Mouse (Mus musculus) erythroblast, embryonic 14.5 days (primary cell): Measurements from ENCODE around the gene Hoxc5. TPM values are rescaled to one million over a fixed set of nuclear protein-coding genes. Genes with fewer than 3 reads are reported as not detected.

Source experiments
- H3K27me3 ChIP-seq: 2 replicates; pipeline ENCODE4 v1.6.1; 2012; ENCODE audit warnings: inconsistent platforms; ENCODE audit not compliant: control insufficient read depth
- H3K36me3 ChIP-seq: 2 replicates; pipeline ENCODE4 v1.6.1; 2012; ENCODE audit warnings: mild to moderate bottlenecking, inconsistent platforms; ENCODE audit not compliant: control insufficient read depth
- H3K4me1 ChIP-seq: 2 replicates; pipeline ENCODE4 v1.6.1; 2012; ENCODE audit warnings: inconsistent platforms; ENCODE audit not compliant: control insufficient read depth
- H3K4me3 ChIP-seq: replicated peaks from 2 replicates; pipeline ENCODE3; 2012; ENCODE audit warnings: moderate library complexity, mild to moderate bottlenecking, inconsistent platforms
- H3K9me3 ChIP-seq: 2 replicates; pipeline ENCODE4 v1.6.1; 2012; ENCODE audit warnings: low read length, inconsistent platforms, mixed read lengths; ENCODE audit not compliant: control insufficient read depth
- GATA1 ChIP-seq: IDR thresholded peaks from 2 replicates; pipeline ENCODE4 v1.6.1; 2012; ENCODE audit warnings: low read length, inconsistent platforms, mixed read lengths
- TAL1 ChIP-seq: IDR thresholded peaks from 3 replicates; pipeline ENCODE4 v1.6.1; 2012; ENCODE audit warnings: low read length, inconsistent platforms, mixed read lengths
- polyA plus RNA-seq: library from polyadenylated mRNA; stranded (reverse); fragments of >175 nt; gene quantifications from 2 replicates; pipeline ENCODE4 v1.2.3, GENCODE M21; 2012

Gene Hoxc5
- polyA plus RNA-seq, 1 experiment: not detected

DNA sequence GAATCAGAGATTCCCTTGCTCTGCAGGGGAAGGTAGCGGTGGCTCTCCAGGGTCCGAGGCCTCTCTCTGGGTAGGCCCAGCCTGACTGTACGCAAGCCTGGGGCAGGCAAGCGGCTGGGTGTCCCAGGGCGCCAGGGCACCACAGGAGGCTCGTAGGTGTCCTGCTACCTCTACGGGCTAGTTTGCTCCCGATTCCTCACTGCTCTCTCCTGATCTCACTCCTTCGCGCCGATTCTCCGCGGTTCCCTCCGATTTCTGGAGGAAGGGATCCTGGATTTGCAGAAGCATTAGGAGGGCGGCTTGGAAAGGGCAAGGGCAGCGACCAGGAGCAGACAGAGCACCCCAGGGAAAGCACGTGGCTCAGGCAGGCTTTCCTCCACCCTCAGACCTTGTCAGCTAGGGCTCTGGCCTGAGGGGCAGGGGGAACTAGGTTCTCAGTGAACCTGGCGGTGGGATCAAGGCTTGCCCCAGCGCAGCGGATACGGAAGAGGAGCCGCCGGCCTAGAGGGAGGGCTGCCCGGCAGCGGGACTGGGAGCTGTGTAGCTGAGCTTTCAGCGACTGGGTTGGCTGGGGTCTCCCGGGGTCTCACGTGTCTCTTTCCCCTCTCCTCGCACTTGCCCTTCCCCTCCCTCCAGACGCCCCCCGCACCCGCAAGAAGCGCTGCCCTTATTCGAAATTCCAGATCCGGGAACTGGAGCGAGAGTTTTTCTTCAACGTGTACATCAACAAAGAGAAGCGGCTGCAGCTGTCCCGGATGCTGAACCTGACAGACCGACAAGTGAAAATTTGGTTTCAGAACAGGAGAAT, 11.2 kb upstream of the Hoxc5 start:
- no peak for TF ChIP-seq TAL1
- no peak for TF ChIP-seq GATA1
- H3K27me3 ChIP-seq: peaks cover 100% of the 10 kb centered on the region
- peaks cover 8% of the 10 kb centered on the region; the same call in 1 of the 2 replicates for H3K9me3 ChIP-seq
- no peak overlapping the region for H3K4me3 ChIP-seq
- H3K4me1 ChIP-seq: no peaks in the 10 kb centered on the region
- H3K36me3 ChIP-seq: no peaks in the 10 kb centered on the region

DNA sequence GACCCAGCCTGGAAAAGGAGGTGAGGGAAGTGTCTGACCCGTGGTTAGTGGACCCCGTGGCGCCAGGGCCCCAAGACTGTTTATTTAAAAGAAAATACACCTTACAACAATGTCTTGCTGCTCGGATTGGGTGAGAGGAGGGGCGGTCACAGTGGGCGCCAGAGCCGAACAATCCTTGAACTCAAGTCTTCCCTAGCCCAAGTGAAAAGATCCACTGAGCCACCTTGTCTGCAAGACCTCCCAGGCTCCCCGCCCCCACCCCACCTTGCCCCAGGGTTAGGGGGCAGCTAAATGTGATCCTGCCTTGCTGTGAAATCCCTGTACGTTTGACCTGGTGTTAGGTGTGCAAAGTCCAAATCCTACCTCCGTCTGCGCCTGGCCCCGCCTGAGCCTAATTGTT, 10.3 kb upstream of the Hoxc5 start:
- no peaks in the 10 kb centered on the region for H3K4me1 ChIP-seq
- peaks cover 100% of the 10 kb centered on the region for H3K27me3 ChIP-seq
- no peaks in the 10 kb centered on the region for H3K36me3 ChIP-seq
- no peak for TF ChIP-seq GATA1
- H3K4me3 ChIP-seq: no peak overlapping the region
- H3K9me3 ChIP-seq: peaks cover 8% of the 10 kb centered on the region; the same call in 1 of the 2 replicates

DNA sequence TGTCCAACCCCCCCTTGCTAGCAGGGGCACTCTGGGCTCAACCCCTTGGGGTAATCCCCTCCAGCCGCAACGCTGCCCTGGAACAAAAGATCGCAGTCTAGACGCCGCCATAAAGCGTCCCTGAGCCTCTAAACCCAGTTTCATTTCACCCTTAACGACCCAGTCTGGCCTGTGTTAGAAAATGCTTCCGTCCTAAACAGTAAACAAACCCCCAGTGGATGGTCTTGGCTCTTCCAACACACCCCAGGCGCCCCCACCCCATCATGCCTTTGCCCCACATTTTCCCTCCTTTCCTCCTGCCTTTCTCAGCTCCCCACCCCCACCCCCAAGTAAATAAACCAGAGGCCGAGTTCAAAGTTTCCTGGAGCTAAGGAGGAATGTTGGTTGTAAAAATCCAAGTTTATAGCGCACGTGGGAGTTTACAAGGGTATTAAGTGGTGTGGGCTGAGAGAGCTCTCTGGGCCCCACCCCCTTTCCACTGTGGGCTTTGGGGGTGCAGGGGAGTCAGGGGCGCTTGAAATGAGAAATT, 7.5 kb upstream of the Hoxc5 start:
- no peak overlapping the region for H3K4me3 ChIP-seq
- peaks cover 5% of the 10 kb centered on the region; the same call in 1 of the 2 replicates for H3K9me3 ChIP-seq
- TF ChIP-seq TAL1: no peak
- no peak for TF ChIP-seq GATA1
- H3K36me3 ChIP-seq: no peaks in the 10 kb centered on the region
- no peaks in the 10 kb centered on the region for H3K4me1 ChIP-seq
- H3K27me3 ChIP-seq: peaks cover 100% of the 10 kb centered on the region

DNA sequence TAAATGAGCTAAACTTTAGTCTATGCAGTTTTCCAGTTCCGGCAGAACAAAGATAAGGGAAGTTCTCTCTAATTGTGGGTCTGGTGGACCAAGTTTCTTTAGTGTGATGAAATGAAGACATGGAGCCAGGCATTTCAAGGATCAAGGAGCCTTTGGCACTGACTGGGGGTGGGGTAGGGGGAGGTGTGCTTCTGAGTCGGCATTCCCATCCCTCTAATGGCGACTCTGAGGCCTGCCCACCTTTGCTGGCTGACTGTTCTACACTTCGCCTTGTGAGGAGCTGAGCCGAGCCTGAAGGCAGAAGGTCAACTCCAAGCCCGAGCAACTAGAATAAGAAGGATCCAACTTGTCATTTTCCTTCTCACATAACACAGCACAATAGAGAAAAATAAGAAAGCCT, 5.5 kb upstream of the Hoxc5 start:
- no peak overlapping the region for H3K4me3 ChIP-seq
- H3K27me3 ChIP-seq: peaks cover 100% of the 10 kb centered on the region
- H3K36me3 ChIP-seq: no peaks in the 10 kb centered on the region
- no peaks in the 10 kb centered on the region for H3K4me1 ChIP-seq
- TF ChIP-seq TAL1 (no peak), GATA1 (no peak)
- peaks cover under 1% of the 10 kb centered on the region; the same call in 1 of the 2 replicates for H3K9me3 ChIP-seq

DNA sequence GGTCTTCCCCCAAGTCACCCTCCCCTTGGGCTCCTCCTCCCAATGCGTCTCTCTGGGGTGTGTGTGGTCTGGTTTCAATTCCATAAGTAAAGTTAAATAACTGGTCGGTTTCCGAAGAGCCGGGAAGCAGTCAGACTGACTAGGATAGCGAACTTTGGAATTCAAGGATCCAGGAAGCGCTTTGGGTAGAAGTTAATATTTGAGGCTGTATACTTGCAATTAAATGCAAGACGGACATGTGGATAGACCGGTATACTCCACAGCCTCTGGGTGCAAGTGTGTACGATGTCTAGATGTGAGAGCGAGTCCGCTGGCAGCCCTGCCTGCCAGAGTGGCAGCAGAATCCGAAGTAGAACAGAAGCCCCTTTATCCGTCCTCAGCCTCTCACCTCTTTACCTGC, 4.8 kb upstream of the Hoxc5 start:
- no peaks in the 10 kb centered on the region for H3K4me1 ChIP-seq

DNA sequence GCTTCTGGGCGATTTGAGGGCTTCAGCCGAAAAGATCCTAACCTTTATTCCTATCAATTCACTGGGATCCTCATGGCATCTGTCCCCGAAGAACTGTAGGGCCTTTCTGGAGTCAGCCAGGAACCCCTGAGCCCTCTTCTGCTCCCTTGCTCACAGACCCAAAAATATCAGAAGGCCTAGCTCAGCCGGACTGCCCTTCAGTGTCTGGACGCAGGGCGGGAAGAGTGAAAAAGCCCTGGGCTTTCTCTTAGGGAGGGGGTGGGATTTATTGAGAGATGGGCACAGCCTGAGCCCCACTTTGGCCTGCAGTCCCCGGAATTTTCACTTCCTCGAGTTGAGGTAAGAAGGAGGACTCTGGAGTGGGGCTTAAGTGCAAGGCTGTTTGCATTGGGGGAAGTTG, 4.0 kb upstream of the Hoxc5 start:
- no peak overlapping the region for H3K4me3 ChIP-seq
- no peaks in the 10 kb centered on the region for H3K36me3 ChIP-seq
- H3K27me3 ChIP-seq: peaks cover 100% of the 10 kb centered on the region
- no peak for TF ChIP-seq TAL1
- TF ChIP-seq GATA1: no peak
- H3K4me1 ChIP-seq: no peaks in the 10 kb centered on the region
- peaks cover 3% of the 10 kb centered on the region; the same call in 1 of the 2 replicates for H3K9me3 ChIP-seq

More for the DNA sequence above, 4.8 kb upstream of the Hoxc5 start:
- TF ChIP-seq GATA1 (no peak), TAL1 (no peak)
- H3K36me3 ChIP-seq: no peaks in the 10 kb centered on the region
- no peak overlapping the region for H3K4me3 ChIP-seq
- peaks cover 100% of the 10 kb centered on the region for H3K27me3 ChIP-seq
- H3K9me3 ChIP-seq: peaks cover 3% of the 10 kb centered on the region; the same call in 1 of the 2 replicates

DNA sequence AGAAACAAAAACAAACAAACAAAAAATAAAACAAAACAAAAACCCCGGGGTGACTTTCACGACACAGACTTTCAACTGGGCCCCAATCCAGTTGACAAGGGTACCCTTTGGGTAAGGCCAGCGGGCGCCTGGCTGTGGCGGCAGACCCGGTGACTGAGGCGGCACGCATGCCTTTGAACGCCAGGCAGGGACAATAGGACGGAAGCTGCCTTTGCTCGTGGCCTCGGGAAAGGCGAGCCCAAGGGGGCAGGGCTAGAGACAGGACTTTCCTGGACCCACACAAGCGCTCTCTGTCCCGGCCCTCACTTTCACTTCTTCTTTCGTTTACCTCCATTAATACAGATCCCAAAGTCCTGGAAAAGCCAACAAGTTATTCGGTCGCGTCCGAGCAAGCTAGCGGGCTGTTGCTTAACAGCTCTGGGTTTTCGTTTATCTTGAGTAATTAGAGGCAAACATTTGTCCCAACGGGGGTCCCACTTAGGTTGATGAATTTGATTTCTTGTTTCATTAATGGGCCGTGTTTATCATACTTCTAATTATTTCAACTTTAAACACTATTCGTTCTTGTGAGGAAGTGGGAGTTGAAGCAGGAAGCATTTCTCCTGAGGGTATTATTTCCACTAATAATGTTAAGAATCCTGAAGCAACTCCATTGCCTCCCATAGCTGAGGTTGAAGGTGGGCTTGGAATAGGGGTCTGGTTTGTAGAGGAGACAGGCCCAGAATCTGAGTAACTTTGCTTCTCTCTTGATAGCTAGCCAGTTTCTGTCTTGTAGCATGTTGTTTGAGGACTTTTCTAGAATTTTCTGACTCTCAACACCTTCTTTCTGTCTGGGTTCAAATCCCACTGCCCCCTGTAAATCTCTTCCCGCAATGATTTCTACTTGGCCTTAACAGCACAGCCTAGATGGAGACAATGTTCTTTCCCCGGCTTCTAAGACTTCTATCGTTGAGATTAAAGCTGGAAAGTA, 3.3 kb upstream of the Hoxc5 start:
- TF ChIP-seq TAL1 (no peak), GATA1 (no peak)
- Histone ChIP-seq H3K4me3 (no peak overlapping the region), H3K27me3 (peaks cover 100% of the 10 kb centered on the region), H3K9me3 (peaks cover 3% of the 10 kb centered on the region; the same call in 1 of the 2 replicates), H3K4me1 (no peaks in the 10 kb centered on the region), H3K36me3 (no peaks in the 10 kb centered on the region)

DNA sequence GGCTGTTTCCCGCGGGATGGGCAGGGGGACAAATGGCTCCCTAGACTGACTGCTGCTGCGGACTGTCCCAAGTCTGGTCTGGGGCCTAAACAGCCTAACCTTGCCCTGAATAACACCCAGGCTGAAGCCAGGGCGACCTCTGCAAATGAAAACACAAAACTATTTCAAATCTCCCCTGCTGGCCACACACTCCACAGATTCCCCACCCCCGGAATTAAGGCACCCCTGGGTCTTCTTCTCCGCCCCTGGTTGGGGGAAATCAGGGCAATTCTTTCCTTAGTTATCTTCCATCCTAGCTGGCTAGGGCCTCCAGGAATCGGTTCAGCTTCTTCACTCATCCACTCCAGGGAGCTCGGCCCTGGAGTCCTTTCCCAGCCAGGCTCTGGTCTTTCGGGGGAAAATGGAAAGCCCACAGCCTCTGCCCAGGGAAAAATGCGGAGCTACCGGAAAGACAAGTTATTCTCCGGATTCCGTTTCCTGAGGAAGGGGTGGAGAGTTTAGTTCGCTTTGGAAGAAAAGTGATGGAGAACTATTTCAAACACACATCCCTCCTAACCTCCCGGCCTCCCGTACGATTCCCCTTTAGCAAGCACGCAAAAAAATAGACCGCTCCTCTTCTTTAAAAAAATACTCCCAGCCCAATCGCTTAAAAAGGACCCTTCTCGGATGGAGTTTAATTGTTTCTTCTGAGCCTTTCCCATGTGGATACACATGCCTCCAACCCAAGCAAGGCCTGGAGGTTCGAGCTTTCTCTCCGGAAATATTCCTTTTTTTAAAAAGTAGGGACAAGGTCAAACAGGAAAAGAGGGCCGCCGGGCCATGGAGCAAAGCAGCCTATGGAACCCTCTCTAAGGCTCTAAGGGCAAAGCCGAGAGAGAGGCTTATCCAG, 2.0 kb upstream of the Hoxc5 start:
- no peak overlapping the region for H3K4me3 ChIP-seq
- no peaks in the 10 kb centered on the region for H3K36me3 ChIP-seq
- peaks cover 3% of the 10 kb centered on the region; the same call in 1 of the 2 replicates for H3K9me3 ChIP-seq
- TF ChIP-seq TAL1: no peak
- TF ChIP-seq GATA1: no peak
- peaks cover 100% of the 10 kb centered on the region for H3K27me3 ChIP-seq
- no peaks in the 10 kb centered on the region for H3K4me1 ChIP-seq
